Mouse (Mus musculus): ENCODE data around the gene Sp1. TPM values are rescaled to one million over a fixed set of nuclear protein-coding genes. Genes with fewer than 3 reads are reported as not detected.

Sp1 gene
- total RNA-seq, 2 experiments from 2014 or later = 23.1 to 66.3 TPM

- ATAC-seq (replicated peaks; ENCODE audit: low FRiP score, poor library complexity, severe bottlenecking) = no peak
Observed at GRCm38 (mm10) chr15:102424657-102425056, 18.7 kb downstream of the Sp1 start.

DNA sequence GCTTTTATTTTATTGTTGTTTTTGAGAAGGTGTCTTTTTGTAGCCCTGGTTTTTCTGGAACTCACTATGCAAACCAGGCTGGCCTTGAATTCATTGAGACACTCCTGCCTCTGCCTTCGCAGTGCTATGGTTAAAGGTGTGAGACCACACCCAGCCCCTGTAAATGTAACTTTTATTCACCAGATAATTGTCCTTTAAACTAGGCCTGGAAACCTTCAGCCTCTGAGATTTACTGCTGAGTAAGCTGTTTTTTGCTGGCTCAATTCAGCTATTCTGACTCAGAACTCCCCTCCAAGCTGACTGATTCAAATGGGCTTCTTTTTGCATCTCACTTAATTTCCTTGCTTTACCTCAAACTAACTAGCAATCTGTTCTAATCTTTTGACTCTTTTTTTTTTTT is 21.0 kb downstream of the Sp1 start:
- ATAC-seq (replicated peaks; ENCODE audit: low FRiP score, poor library complexity, severe bottlenecking) = no peak

GRCm38 (mm10) chr15:102432046-102432445 is 26.1 kb downstream of the Sp1 start:
- no peak for ATAC-seq (replicated peaks; ENCODE audit: low FRiP score, poor library complexity, severe bottlenecking)

GRCm38 (mm10) chr15:102433173-102433572 is 27.2 kb downstream of the Sp1 start:
- ATAC-seq (replicated peaks; ENCODE audit: low FRiP score, poor library complexity, severe bottlenecking) = no peak

DNA sequence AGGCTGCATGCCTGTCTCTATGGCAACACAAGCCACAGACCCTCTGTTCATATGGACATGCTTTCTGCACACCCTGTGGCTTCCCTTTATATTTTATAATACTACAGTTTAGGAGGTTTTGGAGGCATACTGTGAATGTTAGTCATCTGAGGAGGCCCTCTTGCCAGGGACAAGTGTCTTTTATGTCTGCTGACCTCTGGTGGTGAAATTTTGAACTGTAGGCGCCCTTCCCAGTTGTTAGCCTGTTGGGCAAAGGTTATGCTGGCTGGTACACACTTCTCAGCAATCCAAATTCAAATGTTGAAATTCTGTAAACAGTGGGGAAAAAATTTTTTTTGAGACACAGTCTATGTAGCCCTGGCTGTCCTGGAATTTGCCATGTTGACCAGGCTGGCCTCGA is 36.5 kb downstream of the Sp1 start:
- ATAC-seq (replicated peaks; ENCODE audit: low FRiP score, poor library complexity, severe bottlenecking) = peak; percentile 87

DNA sequence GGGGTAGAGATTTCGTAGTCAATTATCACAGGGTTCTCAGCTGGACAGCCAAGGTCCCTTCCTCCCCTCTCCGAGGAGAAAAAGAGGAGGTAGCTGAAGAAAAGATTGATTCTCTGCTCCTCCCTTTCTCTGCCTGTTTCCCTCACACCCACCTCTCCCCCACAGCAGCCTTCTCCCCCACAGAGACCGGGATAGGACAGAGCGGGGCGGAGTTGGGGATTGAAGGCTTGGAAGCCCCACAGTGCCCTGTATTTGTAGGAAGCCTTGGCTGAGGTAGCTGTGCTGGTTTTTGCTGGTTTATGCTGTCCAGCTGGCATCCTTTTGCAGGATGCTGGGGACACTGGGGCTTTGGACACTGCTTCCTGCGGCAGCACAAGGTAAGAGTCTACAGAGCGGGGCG is 39.2 kb downstream of the Sp1 start, which contains the start of gene Amhr2:
Amhr2 (plus strand) TSS at position 222 of the 400 bp plus-strand sequence.
- ATAC-seq (replicated peaks; ENCODE audit: low FRiP score, poor library complexity, severe bottlenecking) = no peak

GRCm38 (mm10) chr15:102446448-102446847 is 40.5 kb downstream of the Sp1 start:
- no peak for ATAC-seq (replicated peaks; ENCODE audit: low FRiP score, poor library complexity, severe bottlenecking)

DNA sequence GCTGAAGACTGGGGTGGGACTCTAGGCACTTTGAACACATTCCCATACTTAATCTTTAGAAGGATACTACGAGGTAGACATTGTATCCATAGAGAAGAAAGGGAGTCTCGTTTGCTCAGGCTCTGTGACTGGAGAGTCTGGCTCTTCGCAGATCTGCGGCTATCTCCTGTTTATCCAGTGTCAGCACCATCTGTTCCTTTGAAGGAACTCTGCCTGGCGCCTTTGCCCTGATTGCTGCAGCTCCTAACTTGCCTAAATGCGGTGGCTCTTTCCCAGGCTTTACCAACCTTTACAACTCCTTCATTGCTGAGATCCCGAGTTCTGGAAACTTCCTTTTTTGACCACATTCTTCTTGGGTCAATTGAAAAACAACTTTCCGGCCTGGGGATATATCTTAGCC is 43.4 kb downstream of the Sp1 start:
- ATAC-seq (replicated peaks; ENCODE audit: low FRiP score, poor library complexity, severe bottlenecking) = no peak

GRCm38 (mm10) chr15:102450928-102451327 is 45.0 kb downstream of the Sp1 start:
- no peak for ATAC-seq (replicated peaks; ENCODE audit: low FRiP score, poor library complexity, severe bottlenecking)

- no peak for ATAC-seq (replicated peaks; ENCODE audit: low FRiP score, poor library complexity, severe bottlenecking)
Observed at GRCm38 (mm10) chr15:102451666-102452430, 45.9 kb downstream of the Sp1 start.

DNA sequence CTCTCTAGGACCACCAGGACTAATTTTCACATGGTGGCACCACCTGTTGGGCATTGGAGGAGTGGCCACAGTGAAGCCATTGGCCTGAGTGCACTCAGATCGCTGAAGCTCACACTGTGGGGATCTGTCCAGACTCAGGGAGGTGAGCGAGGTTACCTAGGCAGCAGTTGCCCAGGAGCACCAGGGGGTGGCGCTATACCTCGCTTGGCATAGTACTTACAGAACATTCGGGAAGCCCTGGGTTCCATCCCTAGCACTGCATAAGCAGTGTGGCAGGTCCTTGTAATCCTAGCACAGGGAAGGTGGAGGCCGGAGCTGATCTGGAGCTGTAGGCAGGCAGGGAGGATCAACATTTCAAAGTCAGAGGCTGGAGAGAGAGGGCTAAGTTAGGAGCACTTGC is 50.0 kb downstream of the Sp1 start:
- peak; percentile 45 for ATAC-seq (replicated peaks; ENCODE audit: low FRiP score, poor library complexity, severe bottlenecking)

DNA sequence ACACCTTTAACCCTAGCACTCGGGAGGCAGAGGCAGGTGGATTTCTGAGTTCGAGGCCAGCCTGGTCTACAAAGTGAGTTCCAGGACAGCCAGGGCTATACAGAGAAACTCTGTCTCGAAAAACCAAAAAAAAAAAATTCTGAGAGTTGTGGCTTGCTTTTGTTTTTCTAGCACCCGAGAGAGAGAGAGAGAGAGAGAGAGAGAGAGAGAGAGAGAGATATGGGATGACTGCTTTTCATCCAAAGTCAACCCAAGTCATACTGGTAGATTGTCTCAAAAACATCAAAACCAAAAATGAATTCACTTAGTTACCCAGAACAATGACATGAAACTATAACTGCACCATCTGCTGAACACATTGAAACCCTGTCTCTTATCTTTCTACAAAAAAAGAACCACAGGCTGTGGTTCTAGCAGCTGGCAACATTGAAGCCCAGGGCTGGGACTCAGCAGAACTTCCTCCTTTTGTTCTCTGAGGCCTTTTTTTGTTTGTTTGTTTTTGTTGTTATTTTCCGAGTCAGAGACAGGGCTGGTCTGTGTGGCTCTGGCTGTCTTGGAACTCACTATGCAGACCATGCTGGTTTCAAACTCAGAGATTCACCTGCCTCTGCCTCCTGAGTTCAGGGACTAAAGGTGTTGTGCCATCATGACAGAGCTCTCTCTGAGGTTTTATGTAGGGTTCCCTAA is 52.2 kb downstream of the Sp1 start:
- ATAC-seq (replicated peaks; ENCODE audit: low FRiP score, poor library complexity, severe bottlenecking) = no peak

DNA sequence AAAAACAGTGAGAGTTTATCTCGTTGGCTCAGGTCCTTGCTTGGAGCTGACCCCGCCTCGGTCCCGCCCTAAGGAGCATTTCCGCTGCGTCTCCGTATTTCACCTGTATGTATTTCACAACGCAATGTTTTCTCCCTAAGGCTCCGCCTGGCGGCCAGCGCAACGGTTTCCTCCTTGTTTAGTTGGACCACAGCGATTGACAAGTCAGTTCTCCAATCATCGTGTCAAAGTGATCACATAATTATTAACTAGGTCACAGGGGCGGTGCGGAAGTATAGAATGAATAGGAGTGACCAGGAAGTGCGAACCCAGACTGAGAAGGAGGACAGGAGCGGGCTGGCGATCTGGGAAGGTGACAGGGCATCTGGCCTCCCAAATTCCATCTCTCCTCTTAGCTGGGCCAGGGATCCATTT is 53.0 kb downstream of the Sp1 start, which contains the start of gene Prr13:
Prr13 (plus strand) TSS at position 125 of the 414 bp plus-strand sequence.
- peak; percentile 79 for ATAC-seq (replicated peaks; ENCODE audit: low FRiP score, poor library complexity, severe bottlenecking)

GRCm38 (mm10) chr15:102459381-102459780 is 53.4 kb downstream of the Sp1 start:
- ATAC-seq (replicated peaks; ENCODE audit: low FRiP score, poor library complexity, severe bottlenecking) = no peak

- ATAC-seq (replicated peaks; ENCODE audit: low FRiP score, poor library complexity, severe bottlenecking) = peak; percentile 62
Observed at GRCm38 (mm10) chr15:102459847-102460246, 53.9 kb downstream of the Sp1 start.

- ATAC-seq (replicated peaks; ENCODE audit: low FRiP score, poor library complexity, severe bottlenecking) = no peak
Observed at GRCm38 (mm10) chr15:102460409-102460808, 54.5 kb downstream of the Sp1 start.

DNA sequence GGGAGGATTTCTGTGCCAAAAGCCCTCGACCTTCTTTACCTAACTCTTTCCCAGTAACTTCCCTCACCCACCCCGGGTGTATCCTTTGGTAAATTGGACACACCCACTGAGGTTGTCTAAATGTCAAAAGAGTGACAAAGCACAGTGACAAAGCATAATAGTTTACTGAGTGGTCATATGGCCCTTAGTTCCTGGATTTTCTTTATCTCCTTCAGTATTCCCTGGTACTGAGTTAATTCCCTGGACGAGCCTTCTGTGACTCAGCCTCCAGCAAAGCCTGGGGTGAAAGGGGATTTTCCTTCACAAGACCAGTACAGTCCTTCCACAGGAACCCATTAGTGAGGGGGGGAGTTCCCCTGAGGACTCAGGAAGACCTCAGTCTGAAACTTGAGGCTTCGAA is 55.0 kb downstream of the Sp1 start:
- peak; percentile 48 for ATAC-seq (replicated peaks; ENCODE audit: low FRiP score, poor library complexity, severe bottlenecking)

DNA sequence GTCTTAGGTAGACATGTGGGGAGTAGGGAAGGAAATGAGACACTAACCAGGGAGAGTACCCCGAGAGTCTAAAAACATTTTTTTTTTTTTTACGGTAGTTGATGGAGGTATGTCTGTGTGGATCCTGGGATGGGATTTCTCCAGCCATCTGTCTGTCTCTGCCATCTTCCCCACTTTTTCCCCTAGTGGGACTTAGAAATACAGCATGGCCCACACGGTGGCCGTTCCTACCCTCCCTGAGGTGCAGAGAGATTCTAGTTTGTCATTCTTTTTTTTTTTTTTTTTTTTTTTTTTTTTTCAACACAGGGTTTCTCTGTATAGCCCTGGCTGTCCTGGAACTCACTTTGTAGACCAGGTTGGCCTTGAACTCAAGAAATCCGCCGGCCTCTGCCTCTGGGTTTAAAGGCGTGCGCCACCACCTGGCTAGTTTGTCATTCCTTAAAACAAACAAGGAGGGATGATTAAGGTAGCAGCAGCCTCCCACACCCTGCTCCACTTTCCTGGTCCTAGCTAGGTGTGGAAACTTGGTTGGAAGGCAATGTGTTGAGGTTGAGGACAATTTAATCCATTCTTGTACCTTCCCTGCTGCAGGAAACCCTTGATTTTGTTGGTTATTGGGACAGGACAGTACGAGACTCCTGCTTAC is 55.6 kb downstream of the Sp1 start:
- no peak for ATAC-seq (replicated peaks; ENCODE audit: low FRiP score, poor library complexity, severe bottlenecking)

DNA sequence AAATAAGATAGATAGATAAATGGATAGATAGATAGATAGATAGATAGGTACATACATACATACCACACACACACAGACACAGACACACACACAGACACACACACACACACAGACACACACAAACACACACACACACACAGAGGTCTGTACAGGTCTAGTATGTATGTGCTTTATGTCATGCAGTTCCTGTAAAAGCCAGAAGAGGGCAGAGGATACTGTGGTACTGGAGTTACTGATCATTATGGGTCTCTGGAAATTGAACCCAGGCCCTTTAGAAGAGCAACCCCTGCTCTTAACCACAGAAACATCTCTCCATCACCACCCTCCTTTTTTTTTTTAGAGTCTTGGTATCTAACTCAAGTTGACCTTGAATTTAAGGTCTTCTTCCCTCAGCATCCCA is 57.7 kb downstream of the Sp1 start:
- ATAC-seq (replicated peaks; ENCODE audit: low FRiP score, poor library complexity, severe bottlenecking) = peak; percentile 57

DNA sequence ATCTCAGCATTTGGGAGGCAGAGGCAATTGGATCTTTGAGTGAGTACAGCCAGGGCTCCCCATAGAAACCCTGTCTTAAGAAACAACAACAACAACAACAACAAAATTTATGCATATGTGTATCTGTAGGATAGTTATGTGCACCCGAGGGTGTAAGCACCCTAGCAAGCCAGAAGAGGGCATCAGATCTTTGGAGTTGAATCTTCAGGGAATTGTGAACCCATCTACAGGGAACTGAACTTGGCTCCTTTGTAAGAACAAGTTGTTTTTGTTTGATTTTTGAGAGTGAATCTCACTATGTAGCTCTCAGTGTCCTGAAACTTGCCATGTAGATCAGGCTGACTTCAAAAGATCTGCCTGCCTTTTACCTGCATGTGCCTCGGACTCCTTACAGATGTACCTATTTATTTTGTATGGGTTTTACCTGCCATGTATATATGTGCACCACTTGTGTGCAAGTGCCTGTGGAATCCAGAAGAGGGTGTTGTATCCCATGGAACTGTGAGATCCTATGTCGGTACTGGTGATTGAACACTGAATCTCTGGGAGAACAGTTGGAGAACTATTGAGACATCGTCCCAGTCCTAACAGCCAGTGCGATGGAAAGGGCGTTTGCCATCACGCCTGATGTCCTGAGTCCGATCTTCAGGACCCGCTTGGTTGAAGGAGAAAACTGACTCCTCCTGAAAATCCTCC is 62.9 kb downstream of the Sp1 start:
- no peak for ATAC-seq (replicated peaks; ENCODE audit: low FRiP score, poor library complexity, severe bottlenecking)
